Mouse (Mus musculus): ENCODE data around the gene Ube2l6. TPM values are rescaled to one million over a fixed set of nuclear protein-coding genes. Genes with fewer than 3 reads are reported as not detected.
A peak's percentile ranks its signal among the peaks of the same experiment; 100 is the strongest.

Ube2l6 gene
- total and polyA plus RNA-seq, 3 experiments = 2.0 to 8.5 (median 4.1) TPM

DNA sequence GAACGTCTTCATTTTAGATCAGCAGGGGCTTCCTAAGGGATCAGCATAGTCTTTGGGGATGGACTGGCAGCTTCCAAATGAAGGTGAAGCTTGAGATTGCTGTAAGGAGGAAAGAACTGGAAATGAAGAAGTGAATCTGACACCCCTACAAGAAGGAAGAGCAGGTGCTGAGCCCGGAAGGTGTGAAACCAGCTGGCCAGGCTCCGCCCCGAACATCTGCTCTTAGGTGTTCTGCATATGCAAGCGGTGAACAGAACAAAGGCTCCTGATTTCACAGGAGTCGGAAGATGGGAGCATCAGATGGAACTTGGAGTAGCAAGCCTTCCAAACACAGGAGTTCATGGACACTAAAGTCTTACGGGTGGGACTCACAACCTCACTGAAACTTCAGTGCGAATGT is 38.5 kb downstream of the Ube2l6 start:
- H3K9me3 ChIP-seq (replicated peaks; ENCODE audit: low read length) = peaks cover 7% of the 10 kb centered on the region
- H3K27ac ChIP-seq (ENCODE audit: insufficient read depth, low read depth) = no peak overlapping the region
- no peaks in the 10 kb centered on the region for H3K79me2 ChIP-seq (replicated peaks; ENCODE audit: control insufficient read depth, extremely low read depth, insufficient read depth, poor library complexity, severe bottlenecking)
- dilution Hi-C loops (cut with MboI; ENCODE audit: extremely low pct_ligation_motif_present, extremely low pct_unique_long_range_greater_than_20kb, low sequenced_read_pairs) = no loop called here
- peak; percentile 58 for DNase-seq (ENCODE audit: extremely low read depth)
- peak overlapping the region; percentile 70 for H3K4me2 ChIP-seq (ENCODE audit: insufficient read depth, low read depth, poor library complexity, severe bottlenecking)
- no peak overlapping the region for H3K4me3 ChIP-seq (replicated peaks in 1 of 3; ENCODE audit: low read depth in 2 of 3, low read length in 2 of 3, poor library complexity in 1 of 3)
- TF ChIP-seq TBP (conservative IDR thresholded peaks at IDR 0.05; ENCODE audit: low read depth, low read length) = no peak
- TF ChIP-seq NELFE (IDR thresholded peaks at IDR 0.05; ENCODE audit: low read depth, low read length) = no peak
- TF ChIP-seq MEF2A (IDR thresholded peaks at IDR 0.05; ENCODE audit: borderline replicate concordance, low read depth, low read length) = no peak
- TF ChIP-seq USF1 (IDR thresholded peaks at IDR 0.05; ENCODE audit: low read depth, low read length) = no peak
- TF ChIP-seq KAT2A (IDR thresholded peaks at IDR 0.05; ENCODE audit: insufficient replicate concordance, low read length) = no peak
- peak; percentile 47; the same call in 1 of the 2 replicates for TF ChIP-seq EP300 (IDR thresholded peaks at IDR 0.05; ENCODE audit: low read length)
- no peak for TF ChIP-seq USF2 (conservative IDR thresholded peaks at IDR 0.05; ENCODE audit: low read depth, low read length)
- TF ChIP-seq ZNF384 (IDR thresholded peaks at IDR 0.05; ENCODE audit: low read depth, low read length) = no peak
- no peak for TF ChIP-seq UBTF (IDR thresholded peaks at IDR 0.05; ENCODE audit: low read depth, low read length)
- TF ChIP-seq PAX5 (IDR thresholded peaks at IDR 0.05; ENCODE audit: low read length) = no peak
- no peak for TF ChIP-seq ZKSCAN1 (IDR thresholded peaks at IDR 0.05; ENCODE audit: borderline replicate concordance, low read depth, low read length)
- TF ChIP-seq POLR2AphosphoS2 (IDR thresholded peaks at IDR 0.05; ENCODE audit: low read depth, low read length) = no peak
- TF ChIP-seq ZC3H11A (IDR thresholded peaks at IDR 0.05; ENCODE audit: low read depth, low read length) = no peak
- TF ChIP-seq CHD2 (IDR thresholded peaks at IDR 0.05; ENCODE audit: low read length) = no peak
- TF ChIP-seq JUND (conservative IDR thresholded peaks at IDR 0.05; ENCODE audit: low read depth, low read length) = no peak
- no peak for TF ChIP-seq HCFC1 (IDR thresholded peaks at IDR 0.05; ENCODE audit: low read depth, low read length)
- TF ChIP-seq POLR2A (IDR thresholded peaks at IDR 0.05; ENCODE audit: low read depth, low read length) = no peak
- TF ChIP-seq E2F4 (IDR thresholded peaks at IDR 0.05; ENCODE audit: insufficient replicate concordance, low read depth, low read length) = no peak
- peak; percentile 43; the same call in 1 of the 2 replicates for TF ChIP-seq SIN3A (IDR thresholded peaks at IDR 0.05; ENCODE audit: low read length)
- no peak for TF ChIP-seq JUN (IDR thresholded peaks at IDR 0.05; ENCODE audit: insufficient read depth, low read depth, low read length)
- TF ChIP-seq MYC (IDR thresholded peaks at IDR 0.05; ENCODE audit: low read depth, low read length) = 0 out of 2 replicates have a peak, but pooled peaks have one; percentile 6
- TF ChIP-seq ETS1 (conservative IDR thresholded peaks at IDR 0.05; ENCODE audit: low read depth, low read length) = peak; percentile 43
- no peak for TF ChIP-seq MXI1 (IDR thresholded peaks at IDR 0.05; ENCODE audit: low read depth, low read length)
- TF ChIP-seq NRF1 (IDR thresholded peaks at IDR 0.05; ENCODE audit: low read depth, low read length) = no peak
- TF ChIP-seq MAFK (IDR thresholded peaks at IDR 0.05; ENCODE audit: insufficient replicate concordance, low read length) = no peak
- no peak for TF ChIP-seq SMC3 (IDR thresholded peaks at IDR 0.05; ENCODE audit: low read depth, low read length)
- TF ChIP-seq GABPA (IDR thresholded peaks at IDR 0.05; ENCODE audit: insufficient replicate concordance, low read depth, low read length) = no peak
- peak; percentile 40; the same call in 1 of the 2 replicates for TF ChIP-seq ELF1 (IDR thresholded peaks at IDR 0.05; ENCODE audit: low read depth, low read length)
- TF ChIP-seq RCOR1 (conservative IDR thresholded peaks at IDR 0.05; ENCODE audit: low read depth, low read length) = no peak
- TF ChIP-seq ZMIZ1 (IDR thresholded peaks at IDR 0.05; ENCODE audit: low read depth, low read length) = no peak
- TF ChIP-seq CHD1 (IDR thresholded peaks at IDR 0.05; ENCODE audit: low read depth, low read length) = no peak
- no peak for TF ChIP-seq MAX (IDR thresholded peaks at IDR 0.05; ENCODE audit: low read length)
- TF ChIP-seq CTCF (conservative IDR thresholded peaks at IDR 0.05 in 1 of 2, IDR thresholded peaks at IDR 0.05 in 1 of 2; ENCODE audit: low read depth in 2 of 2, low read length in 2 of 2) = no peak
- TF ChIP-seq TCF12 (IDR thresholded peaks at IDR 0.05; ENCODE audit: low read depth, low read length) = peak; percentile 93
- TF ChIP-seq BHLHE40 (IDR thresholded peaks at IDR 0.05; ENCODE audit: low read depth, low read length) = no peak
- no peak for TF ChIP-seq MAZ (IDR thresholded peaks at IDR 0.05; ENCODE audit: low read depth, low read length)
- no peak for TF ChIP-seq IRF4 (IDR thresholded peaks at IDR 0.05; ENCODE audit: low read depth, low read length)
- TF ChIP-seq RAD21 (IDR thresholded peaks at IDR 0.05; ENCODE audit: low read depth, low read length) = no peak
- peaks cover 0 to 6% of the 10 kb centered on the region in 2 experiments for H3K36me3 ChIP-seq (replicated peaks in 1 of 2; ENCODE audit: control insufficient read depth in 1 of 2, insufficient read depth in 1 of 2, low read length in 1 of 2)
- in situ Hi-C loops (cut with MboI; ENCODE audit: low pct_ligation_motif_present, low pct_unique_long_range_greater_than_20kb, low sequenced_read_pairs) = no loop called here
- no peaks in the 10 kb centered on the region for H3K27me3 ChIP-seq (replicated peaks)
- H3K4me1 ChIP-seq (ENCODE audit: control insufficient read depth in 1 of 2, insufficient read depth in 2 of 2) = peaks cover 16 to 36% of the 10 kb centered on the region in 2 experiments
- no peak overlapping the region for H3K9ac ChIP-seq (ENCODE audit: insufficient read depth, low read depth)

Data from CH12.LX (cell line).